ENCODE assay signal across 8 mouse cellular contexts in genomic region chr13:23683755-23684281, GRCm38 (mm10). TPM values are rescaled to one million over a fixed set of nuclear protein-coding genes. Genes with fewer than 3 reads are reported as not detected.
DNase-seq lines count a peak whose midpoint lies in the region; ATAC-seq and TF ChIP-seq lines count a peak whose summit lies in the region.

Gene Hist1h2ac (minus strand): TSS chr13:23683948.
Gene Hist1h2bc (plus strand): TSS chr13:23684199.

- peak; percentile 100 for ATAC-seq in forebrain, embryonic 11.5 days (replicated peaks; ENCODE audit: low FRiP score)
- peak; percentile 97 for ATAC-seq in heart, embryonic 16.5 days (replicated peaks; ENCODE audit: extremely low read depth, insufficient read depth, low FRiP score)
- peak; percentile 93 for ATAC-seq in liver, embryonic 15.5 days (ENCODE audit: insufficient read depth)
- peak; percentile 97 for ATAC-seq in neural tube, embryonic 12.5 days (ENCODE audit: low FRiP score, low read depth)

- no peaks in the 10 kb centered on the region for H3K36me3 ChIP-seq in CH12.LX (replicated peaks in 1 of 2; ENCODE audit: control insufficient read depth in 1 of 2, insufficient read depth in 1 of 2, low read length in 1 of 2)
- H3K36me3 ChIP-seq in forebrain, embryonic 11.5 days (ENCODE audit: control insufficient read depth, insufficient read depth, low read length): no peaks in the 10 kb centered on the region
- H3K36me3 ChIP-seq in heart, embryonic 16.5 days (ENCODE audit: control insufficient read depth, insufficient read depth): no peaks in the 10 kb centered on the region
- no peaks in the 10 kb centered on the region for H3K36me3 ChIP-seq in liver, embryonic 15.5 days (replicated peaks)
- H3K36me3 ChIP-seq in neural tube, embryonic 12.5 days: no peaks in the 10 kb centered on the region

- peak; percentile 77 for TF ChIP-seq POLR2A in CH12.LX (IDR thresholded peaks at IDR 0.05; ENCODE audit: low read depth, low read length)

- peak within 1 kb of the TSS; percentile 91 for H3K9ac ChIP-seq in CH12.LX (ENCODE audit: insufficient read depth, low read depth)
- peak within 1 kb of the TSS; percentile 62 for H3K9ac ChIP-seq in forebrain, embryonic 11.5 days (ENCODE audit: low read length)
- peak within 1 kb of the TSS; percentile 79 for H3K9ac ChIP-seq in heart, embryonic 16.5 days (ENCODE audit: low read length)
- peak within 1 kb of the TSS; percentile 72 for H3K9ac ChIP-seq in liver, embryonic 15.5 days
- H3K9ac ChIP-seq in neural tube, embryonic 12.5 days: peak within 1 kb of the TSS; percentile 64

- peak within 1 kb of the TSS; percentile 97 for H3K4me2 ChIP-seq in CH12.LX (ENCODE audit: insufficient read depth, low read depth, poor library complexity, severe bottlenecking)
- peak within 1 kb of the TSS; percentile 71 for H3K4me2 ChIP-seq in forebrain, embryonic 11.5 days (ENCODE audit: low read depth, low read length, severe bottlenecking)
- H3K4me2 ChIP-seq in heart, embryonic 16.5 days (ENCODE audit: low read depth, low read length): peak within 1 kb of the TSS; percentile 90
- H3K4me2 ChIP-seq in liver, embryonic 15.5 days: peak within 1 kb of the TSS; percentile 74
- peak within 1 kb of the TSS; percentile 67 for H3K4me2 ChIP-seq in neural tube, embryonic 12.5 days (replicated peaks)

- H3K27me3 ChIP-seq in CH12.LX (replicated peaks): no peaks in the 10 kb centered on the region
- H3K27me3 ChIP-seq in forebrain, embryonic 11.5 days (ENCODE audit: control insufficient read depth, insufficient read depth, low read length): no peaks in the 10 kb centered on the region
- no peaks in the 10 kb centered on the region for H3K27me3 ChIP-seq in heart, embryonic 16.5 days (ENCODE audit: control insufficient read depth, insufficient read depth, low read length)
- H3K27me3 ChIP-seq in liver, embryonic 15.5 days: no peaks in the 10 kb centered on the region
- no peaks in the 10 kb centered on the region for H3K27me3 ChIP-seq in neural tube, embryonic 12.5 days (replicated peaks)

- DNase-seq in CH12.LX (ENCODE audit: extremely low read depth): peak; percentile 99
- peak; percentile 93 for DNase-seq in c-Kit-positive CD71-negative TER-119-negative erythroid progenitor cells, embryonic 14.5 days (ENCODE audit: low read depth)
- DNase-seq in forebrain, embryonic 11.5 days (ENCODE audit: low spot score): peak; percentile 90
- peak; percentile 75 to 95 for DNase-seq in kidney, postnatal 36 days
- DNase-seq in telencephalon, adult 2 months (ENCODE audit: low read depth, low spot score): peak; percentile 100

- peak within 1 kb of the TSS; percentile 39 to 66 (median 47) for H3K4me3 ChIP-seq in CH12.LX (replicated peaks in 1 of 3; ENCODE audit: low read depth in 2 of 3, low read length in 2 of 3, poor library complexity in 1 of 3)
- peak within 1 kb of the TSS; percentile 40 for H3K4me3 ChIP-seq in forebrain, embryonic 11.5 days (ENCODE audit: low read depth, low read length)
- peak within 1 kb of the TSS; percentile 61 for H3K4me3 ChIP-seq in heart, embryonic 16.5 days (ENCODE audit: low read length)
- H3K4me3 ChIP-seq in liver, embryonic 15.5 days (replicated peaks): peak within 1 kb of the TSS; percentile 63
- peak within 1 kb of the TSS; percentile 42 for H3K4me3 ChIP-seq in neural tube, embryonic 12.5 days

- H3K27ac ChIP-seq in CH12.LX (ENCODE audit: insufficient read depth, low read depth): peak within 1 kb of the TSS; percentile 99
- H3K27ac ChIP-seq in forebrain, embryonic 11.5 days (ENCODE audit: low read depth, low read length): peak within 1 kb of the TSS; percentile 98
- peak within 1 kb of the TSS; percentile 97 for H3K27ac ChIP-seq in heart, embryonic 16.5 days (ENCODE audit: low read length)
- H3K27ac ChIP-seq in liver, embryonic 15.5 days (replicated peaks): peak within 1 kb of the TSS; percentile 100
- H3K27ac ChIP-seq in neural tube, embryonic 12.5 days: peak within 1 kb of the TSS; percentile 92

- no peaks in the 10 kb centered on the region for H3K9me3 ChIP-seq in CH12.LX (replicated peaks; ENCODE audit: low read length)
- H3K9me3 ChIP-seq in forebrain, embryonic 11.5 days (ENCODE audit: control insufficient read depth, low read length): no peaks in the 10 kb centered on the region
- no peaks in the 10 kb centered on the region for H3K9me3 ChIP-seq in heart, embryonic 16.5 days (replicated peaks; ENCODE audit: control insufficient read depth, low read length)
- no peaks in the 10 kb centered on the region for H3K9me3 ChIP-seq in liver, embryonic 15.5 days (replicated peaks)
- no peaks in the 10 kb centered on the region for H3K9me3 ChIP-seq in neural tube, embryonic 12.5 days

- TF ChIP-seq EP300 in CH12.LX (IDR thresholded peaks at IDR 0.05; ENCODE audit: low read length): no peak

- TF ChIP-seq RAD21 in CH12.LX (IDR thresholded peaks at IDR 0.05; ENCODE audit: low read depth, low read length): no peak

- peaks cover 7 to 32% of the 10 kb centered on the region in 2 experiments; a peak in 3 of 4 replicates for H3K4me1 ChIP-seq in CH12.LX (ENCODE audit: control insufficient read depth in 1 of 2, insufficient read depth in 2 of 2)
- 0 out of 2 replicates have a peak, but pooled peaks cover 2% of the 10 kb centered on the region for H3K4me1 ChIP-seq in forebrain, embryonic 11.5 days (replicated peaks; ENCODE audit: control insufficient read depth, insufficient read depth, low read length)
- H3K4me1 ChIP-seq in heart, embryonic 16.5 days (ENCODE audit: control insufficient read depth, insufficient read depth, low read length): peaks cover 16% of the 10 kb centered on the region
- H3K4me1 ChIP-seq in liver, embryonic 15.5 days (replicated peaks): peaks cover 49% of the 10 kb centered on the region
- peaks cover 12% of the 10 kb centered on the region for H3K4me1 ChIP-seq in neural tube, embryonic 12.5 days

- no peak for TF ChIP-seq CTCF in CH12.LX (conservative IDR thresholded peaks at IDR 0.05 in 1 of 2, IDR thresholded peaks at IDR 0.05 in 1 of 2; ENCODE audit: low read depth in 2 of 2, low read length in 2 of 2)

- no peaks in the 10 kb centered on the region for H3K79me2 ChIP-seq in CH12.LX (replicated peaks; ENCODE audit: control insufficient read depth, extremely low read depth, insufficient read depth, poor library complexity, severe bottlenecking)

- under 1% methylated on average over 30 of the region's 32 CpGs for WGBS in forebrain, embryonic 11.5 days
- WGBS in heart, embryonic 16.5 days: under 1% methylated on average over 32 of the region's 32 CpGs
- under 1% methylated on average over 32 of the region's 32 CpGs for WGBS in liver, embryonic 15.5 days (ENCODE audit: insufficient replicate concordance)
- under 1% methylated on average over 30 of the region's 32 CpGs for WGBS in neural tube, embryonic 12.5 days

- in situ Hi-C loops in CH12.LX (cut with MboI; ENCODE audit: low pct_ligation_motif_present, low pct_unique_long_range_greater_than_20kb, low sequenced_read_pairs): loop anchor here (10.0 kb wide), 1 partner anchor 49 kb away; no protein-coding TSS in a partner anchor

- dilution Hi-C loops in CH12.LX (cut with MboI; ENCODE audit: extremely low pct_ligation_motif_present, extremely low pct_unique_long_range_greater_than_20kb, low sequenced_read_pairs): no loop called here

TF ChIP-seq in CH12.LX, 34 proteins besides CTCF, POLR2A, EP300 and RAD21 (continues in another document):
- TF ChIP-seq NELFE (IDR thresholded peaks at IDR 0.05; ENCODE audit: low read depth, low read length) (peak; percentile 94), TCF12 (IDR thresholded peaks at IDR 0.05; ENCODE audit: low read depth, low read length) (peak; percentile 99), USF2 (conservative IDR thresholded peaks at IDR 0.05; ENCODE audit: low read depth, low read length) (no peak), ZMIZ1 (IDR thresholded peaks at IDR 0.05; ENCODE audit: low read depth, low read length) (peak; percentile 98), CHD2 (IDR thresholded peaks at IDR 0.05; ENCODE audit: low read length) (peak; percentile 98), JUND (conservative IDR thresholded peaks at IDR 0.05; ENCODE audit: low read depth, low read length) (peak; percentile 76; the same call in 1 of the 2 replicates), IRF4 (IDR thresholded peaks at IDR 0.05; ENCODE audit: low read depth, low read length) (no peak), JUN (IDR thresholded peaks at IDR 0.05; ENCODE audit: insufficient read depth, low read depth, low read length) (no peak; the same call in 1 of the 2 replicates), MEF2A (IDR thresholded peaks at IDR 0.05; ENCODE audit: borderline replicate concordance, low read depth, low read length) (peak; percentile 84), UBTF (IDR thresholded peaks at IDR 0.05; ENCODE audit: low read depth, low read length) (peak; percentile 73; the same call in 1 of the 2 replicates), ELF1 (IDR thresholded peaks at IDR 0.05; ENCODE audit: low read depth, low read length) (peak; percentile 79), SMC3 (IDR thresholded peaks at IDR 0.05; ENCODE audit: low read depth, low read length) (no peak), CHD1 (IDR thresholded peaks at IDR 0.05; ENCODE audit: low read depth, low read length) (0 out of 2 replicates have a peak, but pooled peaks have one; percentile 38), TBP (conservative IDR thresholded peaks at IDR 0.05; ENCODE audit: low read depth, low read length) (peak; percentile 99), ZKSCAN1 (IDR thresholded peaks at IDR 0.05; ENCODE audit: borderline replicate concordance, low read depth, low read length) (no peak), HCFC1 (IDR thresholded peaks at IDR 0.05; ENCODE audit: low read depth, low read length) (peak; percentile 71)

RNA-seq across cellular contexts. Expression of gene Hist1h2ac, which starts in this region (rescaled TPM):
- total RNA-seq in CH12.LX (2012; rRNA removed): 114 and 122 TPM in 2 replicates
- 0.96 and 0.97 TPM in 2 replicates for total RNA-seq in CH12.LX (2014; rRNA removed)
- 0.14 TPM in 1 of 2 replicates, not detected in the other for polyA plus RNA-seq in CH12.LX (2012; ENCODE audit: insufficient read length, low read depth)
- 1.1 and 1.2 TPM in 2 replicates for polyA plus RNA-seq in forebrain, embryonic 11.5 days (2014; fragmentation: Nextera tagmentation; extraction: Ambion mirVana)
- 0.52 and 0.75 TPM in 2 replicates for polyA plus RNA-seq in heart, embryonic 16.5 days (2015; fragmentation: Nextera tagmentation; extraction: Ambion mirVana)
- polyA plus RNA-seq in liver, embryonic 15.5 days (2015; fragmentation: Nextera tagmentation; extraction: Ambion mirVana): 1.2 and 1.4 TPM in 2 replicates
- polyA plus RNA-seq in neural tube, embryonic 12.5 days (2016; fragmentation: Nextera tagmentation; extraction: Ambion mirVana): 0.66 and 0.74 TPM in 2 replicates

RNA-seq across cellular contexts. Expression of gene Hist1h2bc, which starts in this region (rescaled TPM):
- total RNA-seq in CH12.LX (2012; rRNA removed): 436 and 456 TPM in 2 replicates
- total RNA-seq in CH12.LX (2014; rRNA removed): 16.1 and 17.4 TPM in 2 replicates
- polyA plus RNA-seq in CH12.LX (2012; ENCODE audit: insufficient read length, low read depth): 1.1 and 2.2 TPM in 2 replicates
- 23.4 and 25.3 TPM in 2 replicates for polyA plus RNA-seq in forebrain, embryonic 11.5 days (2014; fragmentation: Nextera tagmentation; extraction: Ambion mirVana)
- 49.7 and 53.7 TPM in 2 replicates for polyA plus RNA-seq in heart, embryonic 16.5 days (2015; fragmentation: Nextera tagmentation; extraction: Ambion mirVana)
- 136 and 151 TPM in 2 replicates for polyA plus RNA-seq in liver, embryonic 15.5 days (2015; fragmentation: Nextera tagmentation; extraction: Ambion mirVana)
- 28.0 and 29.4 TPM in 2 replicates for polyA plus RNA-seq in neural tube, embryonic 12.5 days (2016; fragmentation: Nextera tagmentation; extraction: Ambion mirVana)

Comparison
In these comparisons a context has a peak if more than half of its experiments do, and no peak if none do; other contexts are left out.
1. Peak in every context shown above with its lines: DNase-seq, ATAC-seq, H3K4me3 ChIP-seq and H3K27ac ChIP-seq.